11 mouse cellular contexts compared by ENCODE assay signal in the genomic region with DNA sequence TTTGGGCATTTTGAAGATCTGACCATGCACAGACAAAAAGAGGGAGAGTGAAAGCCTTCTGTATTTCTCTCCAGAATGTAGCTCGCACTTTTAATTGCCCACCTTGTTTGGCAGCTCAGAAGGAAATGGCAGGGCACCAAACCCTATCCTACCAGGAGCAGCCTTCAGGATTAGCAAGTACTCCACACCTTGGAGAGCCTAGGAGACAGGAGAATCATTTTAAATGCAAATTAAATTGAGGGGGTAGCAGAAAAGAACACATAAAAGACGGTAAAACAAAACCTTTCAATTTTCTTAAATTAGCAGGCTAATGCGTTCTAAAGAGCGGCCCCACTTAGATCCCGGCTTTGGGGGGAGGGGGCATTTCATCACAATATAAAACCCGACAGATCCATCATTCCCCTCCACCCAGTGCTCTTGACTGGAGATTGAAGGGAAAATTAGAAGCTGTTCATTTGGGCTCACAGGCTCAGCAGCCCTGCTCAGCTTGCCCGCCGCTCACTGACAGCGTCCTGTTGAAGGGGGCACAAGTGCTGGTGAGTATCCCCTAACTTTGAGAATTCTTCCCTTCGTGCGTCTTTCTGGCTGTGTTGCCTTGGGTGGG. TPM values are rescaled to one million over a fixed set of nuclear protein-coding genes. Genes with fewer than 3 reads are reported as not detected.
DNase-seq lines count a peak whose midpoint lies in the region; ATAC-seq and TF ChIP-seq lines count a peak whose summit lies in the region.
"Had no signal": no experiment of that assay in that cellular context is flagged by ENCODE, and none has a peak within 500 bp of the region (broad histone marks: within the 10 kb centered on the region; RNA-seq: fewer than 3 reads in every experiment).

Gene Phactr1 (plus strand): TSS at position 233 of the 604 bp plus-strand sequence.

- H3K9me3 ChIP-seq in midbrain, embryonic 11.5 days (ENCODE audit: control insufficient read depth, low read length) = no peaks in the 10 kb centered on the region
- no peaks in the 10 kb centered on the region for H3K9me3 ChIP-seq in midbrain, embryonic 10.5 days (replicated peaks)
- H3K9me3 ChIP-seq in hindbrain, postnatal 0 days (ENCODE audit: low read length) = no peaks in the 10 kb centered on the region
- H3K9me3 ChIP-seq in neural tube, embryonic 12.5 days = no peaks in the 10 kb centered on the region

- no peak for TF ChIP-seq CTCF in cerebellum, adult 2 months (IDR thresholded peaks at IDR 0.05; ENCODE audit: borderline replicate concordance, insufficient read depth, low read depth, low read length)
- no peak for TF ChIP-seq CTCF in hindbrain, postnatal 0 days (IDR thresholded peaks at IDR 0.05; ENCODE audit: low read depth)

- no peaks in the 10 kb centered on the region for H3K27me3 ChIP-seq in cerebellum, adult 2 months (ENCODE audit: control insufficient read depth, insufficient read depth, low read length)
- H3K27me3 ChIP-seq in midbrain, embryonic 11.5 days (ENCODE audit: control insufficient read depth, insufficient read depth, low read length) = no peaks in the 10 kb centered on the region
- 0 out of 2 replicates have a peak, but pooled peaks cover 5% of the 10 kb centered on the region for H3K27me3 ChIP-seq in midbrain, embryonic 10.5 days (ENCODE audit: low read depth, poor library complexity, severe bottlenecking)
- H3K27me3 ChIP-seq in hindbrain, postnatal 0 days (ENCODE audit: insufficient read depth, low read length) = no peaks in the 10 kb centered on the region
- H3K27me3 ChIP-seq in neural tube, embryonic 12.5 days (replicated peaks) = no peaks in the 10 kb centered on the region

- H3K4me3 ChIP-seq in cerebellum, adult 2 months (replicated peaks; ENCODE audit: insufficient read depth, low read depth, low read length) = no peak within 1 kb of the TSS
- H3K4me3 ChIP-seq in midbrain, embryonic 11.5 days (ENCODE audit: low read depth, low read length) = no peak within 1 kb of the TSS
- H3K4me3 ChIP-seq in midbrain, embryonic 10.5 days = no peak within 1 kb of the TSS
- no peak within 1 kb of the TSS for H3K4me3 ChIP-seq in hindbrain, postnatal 0 days (ENCODE audit: low read length)
- no peak within 1 kb of the TSS for H3K4me3 ChIP-seq in neural tube, embryonic 12.5 days

- no peak within 1 kb of the TSS for H3K4me2 ChIP-seq in midbrain, embryonic 11.5 days
- peak within 1 kb of the TSS; percentile 31 for H3K4me2 ChIP-seq in hindbrain, postnatal 0 days (ENCODE audit: low read depth, low read length)
- H3K4me2 ChIP-seq in neural tube, embryonic 12.5 days (replicated peaks) = peak within 1 kb of the TSS; percentile 22; the same call in 1 of the 2 replicates

- 39% methylated on average over 11 of the region's 11 CpGs for WGBS in cerebellum, adult 2 months
- WGBS in midbrain, embryonic 11.5 days = 26% methylated on average over 11 of the region's 11 CpGs
- 25% methylated on average over 11 of the region's 11 CpGs for WGBS in midbrain, embryonic 10.5 days
- WGBS in hindbrain, postnatal 0 days = 25% methylated on average over 11 of the region's 11 CpGs
- WGBS in neural tube, embryonic 12.5 days = 14% methylated on average over 11 of the region's 11 CpGs

- no peak for TF ChIP-seq POLR2A in cerebellum, adult 2 months (IDR thresholded peaks at IDR 0.05; ENCODE audit: borderline replicate concordance, insufficient read depth, low read length)

- no peak for ATAC-seq in midbrain, embryonic 11.5 days (ENCODE audit: low FRiP score)
- ATAC-seq in hindbrain, postnatal 0 days = no peak
- no peak for ATAC-seq in neural tube, embryonic 12.5 days (ENCODE audit: low FRiP score, low read depth)
- ATAC-seq in granulocyte monocyte progenitor cell, adult 5-6 weeks (replicated peaks; ENCODE audit: poor library complexity, severe bottlenecking) = no peak

- H3K9ac ChIP-seq in midbrain, embryonic 11.5 days (ENCODE audit: low read length) = no peak within 1 kb of the TSS
- no peak within 1 kb of the TSS for H3K9ac ChIP-seq in hindbrain, postnatal 0 days (replicated peaks; ENCODE audit: low read length)
- no peak within 1 kb of the TSS for H3K9ac ChIP-seq in neural tube, embryonic 12.5 days

- no peaks in the 10 kb centered on the region for H3K36me3 ChIP-seq in midbrain, embryonic 11.5 days (ENCODE audit: control insufficient read depth, insufficient read depth, low read length)
- no peaks in the 10 kb centered on the region for H3K36me3 ChIP-seq in midbrain, embryonic 10.5 days
- H3K36me3 ChIP-seq in hindbrain, postnatal 0 days (ENCODE audit: insufficient read depth, low read length) = no peaks in the 10 kb centered on the region
- no peaks in the 10 kb centered on the region for H3K36me3 ChIP-seq in neural tube, embryonic 12.5 days

- no peak for DNase-seq in cerebellum, adult 2 months
- DNase-seq in cerebellum, adult 9-10 months = no peak
- no peak for DNase-seq in midbrain, embryonic 11.5 days (ENCODE audit: low spot score, missing footprints)
- DNase-seq in midbrain, embryonic 10.5 days (ENCODE audit: low spot score) = no peak
- DNase-seq in hindbrain, postnatal 0 days (ENCODE audit: low spot score) = no peak
- DNase-seq in cerebellum, adult 9-11 months = no peak
- DNase-seq: heart, adult 11 months; kidney, postnatal 4 days had no signal

- no peak within 1 kb of the TSS for H3K27ac ChIP-seq in cerebellum, adult 2 months (ENCODE audit: insufficient read depth, low read length)
- no peak within 1 kb of the TSS for H3K27ac ChIP-seq in midbrain, embryonic 11.5 days (ENCODE audit: low read depth, low read length)
- H3K27ac ChIP-seq in midbrain, embryonic 10.5 days (replicated peaks) = no peak within 1 kb of the TSS
- no peak within 1 kb of the TSS for H3K27ac ChIP-seq in hindbrain, postnatal 0 days
- no peak within 1 kb of the TSS for H3K27ac ChIP-seq in neural tube, embryonic 12.5 days
- H3K27ac ChIP-seq: macrophage had no signal

- H3K4me1 ChIP-seq in cerebellum, adult 2 months (ENCODE audit: control insufficient read depth, insufficient read depth, low read length) = no peaks in the 10 kb centered on the region
- H3K4me1 ChIP-seq in midbrain, embryonic 11.5 days (ENCODE audit: control insufficient read depth, insufficient read depth, low read length) = peaks cover 5% of the 10 kb centered on the region; the same call in 1 of the 2 replicates
- peaks cover 7% of the 10 kb centered on the region; the same call in 1 of the 2 replicates for H3K4me1 ChIP-seq in midbrain, embryonic 10.5 days
- no peaks in the 10 kb centered on the region for H3K4me1 ChIP-seq in hindbrain, postnatal 0 days (ENCODE audit: insufficient read depth, low read length)
- no peaks in the 10 kb centered on the region for H3K4me1 ChIP-seq in neural tube, embryonic 12.5 days

RNA-seq across cellular contexts. Expression of gene Phactr1, which starts in this region (rescaled TPM):
- 46.9 and 50.4 TPM in 2 replicates for polyA plus RNA-seq in cerebellum, adult 2 months (2012; rRNA removed)
- 12.7 and 15.5 TPM in 2 replicates for polyA plus RNA-seq in midbrain, embryonic 11.5 days (2014; fragmentation: Nextera tagmentation; extraction: Ambion mirVana)
- polyA plus RNA-seq in midbrain, embryonic 10.5 days (2016; fragmentation: Nextera tagmentation; extraction: Ambion mirVana) = 5.5 and 6.6 TPM in 2 replicates
- 39.0 and 46.6 TPM in 2 replicates for total RNA-seq in hindbrain, postnatal 0 days (2014; rRNA removed)
- 55.4 and 56.7 TPM in 2 replicates for polyA plus RNA-seq in hindbrain, postnatal 0 days (2015; fragmentation: Nextera tagmentation; extraction: Ambion mirVana)
- polyA plus RNA-seq in neural tube, embryonic 12.5 days (2016; fragmentation: Nextera tagmentation; extraction: Ambion mirVana) = 34.3 and 47.5 TPM in 2 replicates
- total RNA-seq in granulocyte monocyte progenitor cell, adult 5-6 weeks (2014; fragmentation: Nextera tagmentation) = 0.56 TPM in 1 of 2 replicates, not detected in the other
- total RNA-seq in granulocyte monocyte progenitor cell, adult 5-6 weeks (2017) = 0.65 TPM in 1 of 2 replicates, not detected in the other

Comparison
In these comparisons a context has a peak if more than half of its experiments do, and no peak if none do; other contexts are left out.
1. RNA of gene Phactr1 (total RNA-seq): 39.0 to 46.6 TPM in hindbrain, postnatal 0 days; 0.56 to 0.65 TPM in granulocyte monocyte progenitor cell, adult 5-6 weeks; every median in the first group is over 10 times any median in the second.